Mouse (Mus musculus) telencephalon, adult 2 months (tissue): ENCODE measurements around the gene Ulk3.

Source experiments
- DNase-seq: peaks from one replicate; pipeline ENCODE4 v3.0.0-alpha.2; 2011; ENCODE audit warnings: low read depth, low spot score

Ulk3 gene

DNA sequence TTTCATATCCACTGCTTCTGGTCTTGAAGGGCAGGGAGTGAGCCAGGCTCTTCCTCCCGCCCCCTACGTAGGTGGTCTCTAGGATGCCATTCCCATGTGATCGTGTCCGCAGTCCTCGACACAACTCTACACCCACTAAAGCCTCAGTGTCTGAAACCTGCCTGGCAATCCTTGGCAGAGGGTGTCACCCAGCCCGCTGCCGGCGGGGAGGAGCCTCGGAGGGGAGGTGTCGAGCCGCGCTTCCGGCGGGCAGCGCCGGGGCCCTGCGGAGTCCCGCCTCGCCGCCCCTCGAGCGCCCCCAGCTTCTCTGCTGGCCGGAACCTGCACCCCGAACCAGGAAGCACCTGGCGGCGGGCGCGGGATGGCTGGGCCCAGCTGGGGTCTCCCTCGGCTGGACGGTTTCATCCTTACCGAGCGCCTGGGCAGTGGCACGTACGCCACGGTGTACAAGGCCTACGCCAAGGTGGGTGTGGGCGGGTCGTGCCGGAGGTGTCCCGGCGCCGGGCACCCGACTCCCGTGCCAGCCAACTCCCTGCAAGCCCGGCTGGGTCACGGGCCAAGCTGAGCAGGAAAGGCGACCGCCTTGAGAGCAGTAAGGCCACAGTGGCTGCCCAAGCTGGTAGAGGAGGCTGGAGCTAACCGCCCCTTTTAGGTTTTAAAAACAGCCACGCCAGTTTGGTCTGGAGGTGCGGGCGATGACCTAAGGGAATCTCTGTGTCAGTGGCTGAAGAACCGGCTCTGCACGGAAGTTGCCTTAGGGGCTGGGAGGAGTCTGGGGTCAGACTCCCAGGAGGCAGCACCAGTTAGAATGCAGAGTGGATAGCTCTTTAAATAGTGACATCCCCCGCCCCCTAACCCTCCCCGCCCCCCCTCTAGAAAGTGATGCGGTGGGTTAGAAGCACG, at the start of gene Ulk3:
Gene Ulk3 (plus strand): TSS at position 229 of the 903 bp plus-strand sequence.
- DNase-seq, result peak; percentile 50

GRCm38 (mm10) chr9:57539550-57539949, 49.7 kb upstream of the Ulk3 start:
- no peak for DNase-seq

GRCm38 (mm10) chr9:57541312-57541711, 47.9 kb upstream of the Ulk3 start:
- DNase-seq, result no peak

DNA sequence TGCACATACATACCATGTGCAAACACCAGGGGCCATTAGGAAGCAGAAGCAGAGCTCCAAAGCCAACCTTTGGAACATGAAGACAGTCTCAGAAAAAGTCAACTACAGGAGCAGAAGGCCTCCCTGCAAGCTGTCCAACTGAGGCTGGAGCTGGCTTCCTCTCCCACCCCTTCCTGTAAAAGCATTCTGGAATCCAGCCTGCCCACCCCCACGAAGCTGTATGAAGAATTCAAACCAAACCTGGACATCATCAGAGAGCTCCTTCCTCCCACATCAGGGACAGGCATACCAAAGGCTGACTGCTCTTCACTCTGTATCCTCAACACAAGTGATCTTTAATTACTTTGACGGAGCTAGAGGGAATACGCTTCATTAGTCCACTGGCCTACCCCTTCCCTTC, 45.3 kb upstream of the Ulk3 start:
- no peak for DNase-seq

- no peak for DNase-seq
Observed at GRCm38 (mm10) chr9:57547287-57547686, 42.0 kb upstream of the Ulk3 start.

DNA sequence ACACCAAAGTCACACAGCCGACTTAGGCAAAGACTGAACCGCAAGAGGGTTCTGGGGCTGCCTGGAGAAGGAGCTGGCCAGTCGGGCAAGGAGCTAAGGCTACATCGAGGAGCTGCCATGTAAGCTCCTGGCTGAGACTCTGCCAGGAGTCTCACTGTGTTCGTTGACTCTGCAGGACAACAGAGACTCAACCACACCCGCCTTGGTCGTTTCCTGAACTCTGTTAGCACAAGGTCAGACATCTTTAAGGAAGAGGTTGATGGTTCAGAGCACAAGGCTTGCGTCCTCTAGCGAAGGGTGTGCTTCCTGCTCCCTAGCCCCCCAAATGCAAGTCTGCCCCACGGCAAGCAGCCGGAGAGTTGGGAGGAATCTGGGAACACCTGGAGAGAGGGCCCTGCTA, 41.4 kb upstream of the Ulk3 start:
- no peak for DNase-seq

DNA sequence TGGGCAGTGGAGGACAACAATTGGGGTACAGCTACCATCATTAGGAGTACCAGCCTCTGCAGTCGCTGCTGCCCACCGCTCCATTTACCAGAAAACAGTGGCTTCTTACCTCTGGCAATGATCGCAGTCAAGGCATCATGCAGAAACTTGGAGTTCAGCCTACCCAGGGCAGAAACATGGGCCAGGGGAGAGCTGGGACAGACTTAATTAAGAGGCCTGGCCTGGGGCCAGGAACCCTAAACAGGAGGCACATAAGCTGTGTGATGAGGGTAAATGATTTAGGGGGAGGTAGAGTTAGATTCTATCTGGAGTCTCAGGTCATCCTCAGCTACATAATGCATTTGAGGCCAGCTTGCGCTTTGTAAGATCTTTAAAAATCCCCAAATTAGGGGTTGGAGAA, 40.1 kb upstream of the Ulk3 start:
- no peak for DNase-seq

DNA sequence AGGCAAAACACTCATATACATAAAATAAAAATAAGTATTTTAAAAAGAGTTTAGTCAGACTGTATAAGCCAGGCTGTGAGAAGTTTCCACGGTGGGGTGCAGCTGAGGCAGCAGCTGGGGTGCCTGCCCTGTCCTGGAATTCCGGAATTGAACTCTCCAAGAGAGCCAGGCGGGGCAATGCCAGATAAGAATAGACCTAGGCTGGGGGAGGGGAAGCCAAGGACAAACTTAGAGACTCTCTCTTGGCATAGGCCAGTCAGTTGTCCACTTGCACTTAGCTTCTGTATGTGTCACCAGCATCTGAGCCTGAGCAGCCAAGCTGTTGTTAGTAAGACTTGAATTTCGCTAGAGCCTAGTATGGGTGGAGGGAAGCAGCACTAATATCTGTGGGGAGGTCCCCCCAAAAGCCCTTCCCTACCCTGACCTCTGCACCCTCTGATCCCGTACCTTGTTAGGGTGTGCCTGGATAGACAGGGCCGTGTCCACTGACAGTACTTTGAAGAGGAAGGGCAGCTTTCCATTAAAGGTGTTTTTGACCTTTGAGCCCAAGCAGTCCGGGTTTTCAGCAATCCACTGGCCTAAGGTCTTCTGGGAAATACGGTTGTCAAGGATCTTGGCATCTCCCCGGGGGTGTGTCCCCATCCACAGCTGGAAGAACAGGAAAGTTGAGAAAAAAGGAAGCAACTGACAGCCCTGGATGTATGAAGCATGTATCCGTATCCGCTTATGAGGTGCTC, 39.0 kb upstream of the Ulk3 start:
- DNase-seq, result no peak

- peak; percentile 76 for DNase-seq
Observed at GRCm38 (mm10) chr9:57552139-57552887, 36.9 kb upstream of the Ulk3 start, which contains the start of gene Mpi. Mpi (minus strand) TSS chr9:57552763.

DNA sequence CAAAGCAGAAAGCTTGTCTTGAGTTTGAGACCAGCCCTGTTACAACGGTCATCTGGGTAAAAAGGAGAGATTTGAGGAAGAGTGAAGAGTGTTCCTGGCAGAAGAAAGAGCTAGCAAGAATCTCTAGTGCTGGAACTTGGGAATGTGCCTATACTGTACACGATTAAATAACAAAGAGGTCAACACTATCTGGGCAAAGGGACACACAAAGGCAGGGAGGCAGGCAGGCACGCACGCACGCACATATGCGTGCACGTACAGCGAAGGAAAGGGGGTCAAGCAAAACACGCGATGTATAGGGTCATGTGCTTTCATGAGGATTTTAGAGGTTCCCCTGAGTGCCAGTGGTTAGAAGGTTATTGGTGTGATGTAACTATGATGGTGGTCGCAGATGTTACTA, 36.1 kb upstream of the Ulk3 start:
- DNase-seq, result no peak

DNA sequence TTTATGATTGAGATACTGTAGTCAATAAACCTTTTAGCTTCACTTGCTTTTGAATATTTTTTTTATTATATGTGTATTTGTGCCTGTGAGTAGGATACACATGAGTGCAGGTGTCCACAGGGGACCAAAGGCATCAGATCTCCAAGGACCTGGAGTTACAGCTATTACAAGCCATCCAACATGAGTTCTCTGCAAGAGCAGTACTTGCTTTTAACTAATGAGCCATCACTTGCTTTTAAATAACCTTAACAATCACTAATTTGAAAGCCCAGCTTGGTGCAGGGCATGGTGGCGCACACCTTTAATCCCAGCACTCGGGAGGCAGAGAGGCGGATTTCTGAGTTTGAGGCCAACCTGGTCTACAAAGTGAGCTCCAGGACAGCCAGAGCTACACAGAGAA, 34.5 kb upstream of the Ulk3 start:
- DNase-seq, result no peak

GRCm38 (mm10) chr9:57557215-57557614, 32.0 kb upstream of the Ulk3 start:
- DNase-seq, result no peak

GRCm38 (mm10) chr9:57558625-57559024, 30.6 kb upstream of the Ulk3 start:
- DNase-seq, result no peak

- DNase-seq, result no peak
Observed at GRCm38 (mm10) chr9:57559568-57559967, 29.7 kb upstream of the Ulk3 start.

DNA sequence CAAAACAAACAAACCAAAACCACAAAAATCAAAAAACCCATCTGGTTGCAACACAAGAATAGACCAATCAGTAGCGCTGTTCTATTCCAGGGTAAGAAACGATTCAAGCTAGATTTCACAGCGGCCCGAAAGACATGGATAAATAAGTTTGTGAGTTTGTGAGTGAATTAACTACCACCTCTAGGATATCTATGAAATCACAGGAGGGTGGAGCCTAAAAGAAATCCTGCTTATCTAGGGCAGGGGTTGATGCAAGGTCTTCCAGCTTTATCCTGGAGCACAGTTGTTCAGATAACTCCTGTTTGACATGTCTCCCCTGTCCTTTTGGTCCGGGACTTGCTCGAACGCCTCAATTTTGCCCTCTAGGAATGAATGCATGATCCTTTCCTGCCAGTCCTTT, 29.0 kb upstream of the Ulk3 start:
- no peak for DNase-seq

DNA sequence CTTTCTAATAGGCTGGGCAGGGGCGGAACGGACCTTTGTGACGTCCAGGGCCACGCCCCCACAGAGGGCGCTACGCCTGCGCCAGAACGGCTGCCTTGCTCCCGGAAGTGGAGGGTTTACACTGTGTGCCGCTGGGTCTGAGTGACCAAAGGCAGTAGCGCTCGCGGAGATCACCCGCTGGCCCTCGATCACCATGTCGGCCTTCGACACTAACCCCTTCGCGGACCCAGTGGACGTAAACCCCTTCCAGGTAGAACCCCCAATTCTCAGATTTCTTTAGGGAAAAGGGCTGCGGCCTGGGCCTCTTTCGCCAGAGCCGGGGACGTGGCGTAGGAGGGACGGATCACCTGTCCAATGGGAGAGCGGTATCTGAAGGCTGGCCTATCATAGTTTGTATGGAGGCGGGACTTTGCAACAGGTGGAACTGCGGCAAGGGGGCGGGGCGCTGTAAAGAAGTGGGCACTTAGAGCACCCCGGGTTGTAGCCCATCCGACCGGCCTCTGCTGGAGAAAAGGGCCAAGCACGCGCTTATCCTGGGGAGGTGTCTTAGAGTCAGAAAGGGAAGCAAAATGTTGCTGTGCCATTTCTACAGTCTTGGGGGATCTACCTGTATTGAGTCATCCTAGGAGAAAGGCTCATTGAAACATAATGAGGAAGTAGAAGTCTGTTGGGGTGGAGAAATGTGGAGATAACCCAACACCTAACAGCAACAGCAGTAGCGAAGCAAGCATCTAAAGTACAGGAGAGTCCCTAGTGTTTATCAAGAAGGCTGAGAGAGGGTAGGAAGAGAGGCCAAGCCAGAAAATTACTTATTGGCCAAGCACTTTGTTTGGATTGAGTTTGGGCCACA, 28.2 kb upstream of the Ulk3 start, which contains the start of gene Scamp2:
Gene Scamp2 (plus strand): TSS at position 83 of the 850 bp plus-strand sequence.
- DNase-seq, result peak; percentile 93

- no peak for DNase-seq
Observed at GRCm38 (mm10) chr9:57561711-57562099, 27.5 kb upstream of the Ulk3 start.

- DNase-seq, result no peak
Observed at GRCm38 (mm10) chr9:57562896-57563372, 26.3 kb upstream of the Ulk3 start.

DNA sequence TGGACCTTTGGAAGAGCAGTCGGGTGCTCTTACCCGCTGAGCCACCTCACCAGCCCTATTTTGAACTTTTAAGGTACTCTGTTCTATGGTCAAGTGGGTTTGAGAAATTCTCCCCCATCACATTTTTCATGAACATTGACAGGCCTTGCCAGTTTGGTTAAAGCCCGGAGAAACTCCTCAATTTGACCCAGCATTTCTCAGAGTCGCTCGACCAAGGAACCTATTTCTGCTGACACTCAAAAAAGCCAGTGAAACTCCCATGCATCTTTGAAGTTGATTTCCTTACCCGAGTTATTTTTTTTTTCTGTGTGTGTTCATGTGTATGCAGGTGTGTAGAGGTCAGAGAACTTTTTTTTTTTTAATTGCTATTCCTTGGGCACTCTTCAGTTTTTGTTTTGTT, 24.6 kb upstream of the Ulk3 start:
- no peak for DNase-seq

GRCm38 (mm10) chr9:57565741-57566221, 23.5 kb upstream of the Ulk3 start:
- no peak for DNase-seq

DNA sequence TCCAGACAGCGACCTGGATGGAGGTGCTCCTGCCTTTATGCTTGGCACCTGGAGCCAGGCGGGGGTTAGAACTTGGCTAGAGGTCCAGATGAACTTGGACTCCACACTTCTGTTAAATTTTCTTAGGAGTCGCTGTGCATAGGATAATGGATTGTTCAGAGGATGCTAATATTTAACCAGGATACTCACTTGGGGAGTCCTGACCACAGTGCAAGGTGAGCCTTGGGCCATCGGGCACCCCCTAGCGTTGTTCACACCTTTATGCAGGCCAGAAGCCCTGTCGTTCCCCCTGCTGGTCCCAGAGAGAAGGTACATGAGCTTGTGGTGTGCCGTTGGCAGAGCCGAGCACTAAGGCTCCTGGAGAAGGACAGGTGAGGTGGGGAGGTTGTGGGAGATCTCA, 22.4 kb upstream of the Ulk3 start:
- no peak for DNase-seq
